Mouse (Mus musculus) retina, embryonic 14.5 days (tissue): Measurements from ENCODE around the gene Mgarp.

Source experiments
- DNase-seq: peaks from one replicate; pipeline ENCODE4 v3.0.0-alpha.2; 2015; ENCODE audit warnings: low spot score

Mgarp gene

DNA sequence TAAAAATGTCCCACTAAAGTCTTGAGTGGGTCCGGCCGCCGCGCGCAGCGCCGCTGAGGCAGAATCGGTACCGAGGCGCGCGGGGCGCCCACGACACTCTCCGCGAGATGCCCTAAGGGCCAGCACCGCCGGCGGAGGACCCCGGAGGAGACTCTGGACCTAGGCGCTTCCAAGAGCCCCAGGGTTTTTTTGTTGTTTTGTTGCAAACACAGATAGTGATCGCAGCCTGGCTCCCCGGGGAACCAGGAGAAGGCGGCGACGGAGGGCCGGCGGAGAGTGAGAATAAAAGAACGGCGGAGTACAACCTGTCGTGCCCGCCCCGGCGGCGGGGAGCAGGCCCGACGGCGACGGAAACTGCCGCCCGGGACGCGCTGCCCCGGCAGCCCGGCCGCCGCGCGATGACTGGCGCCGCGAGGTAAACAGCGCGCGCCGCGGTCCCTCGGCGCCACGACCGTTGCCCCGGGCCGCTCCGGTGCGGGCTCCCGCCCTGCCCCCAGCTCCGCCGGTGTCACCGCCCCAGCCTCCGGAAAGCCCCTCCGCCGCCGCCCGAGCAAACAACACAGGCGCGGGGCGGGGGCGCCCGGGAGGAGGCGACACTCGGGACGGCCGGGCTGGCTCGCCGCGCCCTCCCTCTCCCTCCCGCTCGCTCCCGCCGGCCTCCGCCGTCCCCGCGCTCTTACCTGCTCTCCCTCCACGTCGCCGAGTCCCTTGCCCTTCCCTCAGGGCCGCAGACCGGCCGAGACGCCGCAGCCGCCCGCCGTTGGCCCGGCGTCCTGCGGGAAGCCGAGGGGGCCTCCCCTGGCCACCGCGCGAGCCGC is 56.6 kb downstream of the Mgarp start:
- DNase-seq: peak; percentile 65

DNA sequence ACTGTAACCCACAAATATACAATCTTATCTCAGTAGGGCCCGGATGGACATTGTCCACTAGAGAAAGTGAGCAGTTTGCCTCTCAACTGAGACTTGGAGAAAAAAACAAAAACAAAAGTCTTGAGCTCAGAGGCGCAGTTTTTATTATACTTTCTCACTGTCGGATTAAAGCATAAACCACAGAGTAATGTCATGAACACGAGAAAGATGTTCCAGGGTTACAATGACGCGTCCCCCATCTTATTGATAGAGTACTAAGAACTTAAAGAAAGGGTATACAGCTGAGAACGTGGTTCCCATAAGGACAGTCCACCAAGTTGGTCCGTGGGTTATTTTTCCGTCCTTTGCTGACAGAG is 57.2 kb downstream of the Mgarp start:
- DNase-seq: peak; percentile 31
